8 mouse cellular contexts compared by ENCODE assay signal in genomic region chr2:25355419-25356066, GRCm38 (mm10). TPM values are rescaled to one million over a fixed set of nuclear protein-coding genes. Genes with fewer than 3 reads are reported as not detected.
DNase-seq lines count a peak whose midpoint lies in the region; ATAC-seq lines count a peak whose summit lies in the region.

No protein-coding gene starts in this region.

- ATAC-seq in kidney, embryonic 15.5 days (replicated peaks; ENCODE audit: low FRiP score) = no peak; the same call in 1 of the 2 replicates
- peak; percentile 14; the same call in 1 of the 2 replicates for ATAC-seq in hindbrain, embryonic 15.5 days (ENCODE audit: low FRiP score, low read depth)
- peak; percentile 21 for ATAC-seq in midbrain, embryonic 15.5 days (replicated peaks)

- no peaks in the 10 kb centered on the region for H3K9me3 ChIP-seq in kidney, embryonic 15.5 days (replicated peaks)
- no peaks in the 10 kb centered on the region for H3K9me3 ChIP-seq in embryonic facial prominence, embryonic 10.5 days
- H3K9me3 ChIP-seq in hindbrain, embryonic 15.5 days = no peaks in the 10 kb centered on the region
- H3K9me3 ChIP-seq in midbrain, embryonic 15.5 days = no peaks in the 10 kb centered on the region

- H3K27ac ChIP-seq in kidney, embryonic 15.5 days = no peak overlapping the region
- H3K27ac ChIP-seq in embryonic facial prominence, embryonic 10.5 days (replicated peaks) = peak overlapping the region; percentile 55; the same call in 1 of the 2 replicates
- H3K27ac ChIP-seq in hindbrain, embryonic 15.5 days (replicated peaks) = no peak overlapping the region
- H3K27ac ChIP-seq in midbrain, embryonic 15.5 days = no peak overlapping the region

- WGBS in kidney, embryonic 15.5 days = 36% methylated on average over 18 of the region's 18 CpGs
- WGBS in embryonic facial prominence, embryonic 10.5 days = 41% methylated on average over 18 of the region's 18 CpGs
- WGBS in hindbrain, embryonic 15.5 days = 38% methylated on average over 18 of the region's 18 CpGs
- WGBS in midbrain, embryonic 15.5 days = 43% methylated on average over 18 of the region's 18 CpGs

- intact Hi-C loops in gastrocnemius, postnatal 36 days (cut with DNase I) = no loop called here

- peak overlapping the region; percentile 92 for H3K4me2 ChIP-seq in kidney, embryonic 15.5 days
- H3K4me2 ChIP-seq in hindbrain, embryonic 15.5 days = peak overlapping the region; percentile 98
- H3K4me2 ChIP-seq in midbrain, embryonic 15.5 days = peak overlapping the region; percentile 74

- H3K4me1 ChIP-seq in kidney, embryonic 15.5 days = peaks cover 23% of the 10 kb centered on the region
- H3K4me1 ChIP-seq in embryonic facial prominence, embryonic 10.5 days = peaks cover 23% of the 10 kb centered on the region
- H3K4me1 ChIP-seq in hindbrain, embryonic 15.5 days (replicated peaks) = peaks cover 24% of the 10 kb centered on the region
- peaks cover 25% of the 10 kb centered on the region for H3K4me1 ChIP-seq in midbrain, embryonic 15.5 days

- no peak for DNase-seq in kidney, adult 8-10 months
- DNase-seq in embryonic facial prominence, embryonic 10.5 days (ENCODE audit: low spot score) = peak; percentile 11
- no peak for DNase-seq in urinary bladder, postnatal 25 days (ENCODE audit: low spot score)
- no peak for DNase-seq in gastrocnemius, postnatal 36 days
- DNase-seq in spleen, postnatal 4 days (ENCODE audit: low spot score in 2 of 2) = no peak

- no peaks in the 10 kb centered on the region for H3K27me3 ChIP-seq in kidney, embryonic 15.5 days
- H3K27me3 ChIP-seq in embryonic facial prominence, embryonic 10.5 days (replicated peaks; ENCODE audit: low read depth, poor library complexity, severe bottlenecking) = no peaks in the 10 kb centered on the region
- H3K27me3 ChIP-seq in hindbrain, embryonic 15.5 days = no peaks in the 10 kb centered on the region
- no peaks in the 10 kb centered on the region for H3K27me3 ChIP-seq in midbrain, embryonic 15.5 days (replicated peaks)

- H3K36me3 ChIP-seq in kidney, embryonic 15.5 days = peaks cover 28% of the 10 kb centered on the region
- H3K36me3 ChIP-seq in embryonic facial prominence, embryonic 10.5 days (replicated peaks) = peaks cover 38% of the 10 kb centered on the region
- H3K36me3 ChIP-seq in hindbrain, embryonic 15.5 days = peaks cover 22% of the 10 kb centered on the region
- H3K36me3 ChIP-seq in midbrain, embryonic 15.5 days (replicated peaks) = peaks cover 13% of the 10 kb centered on the region

- H3K4me3 ChIP-seq in kidney, embryonic 15.5 days (replicated peaks) = peak overlapping the region; percentile 61
- H3K4me3 ChIP-seq in embryonic facial prominence, embryonic 10.5 days = peak overlapping the region; percentile 70
- peak overlapping the region; percentile 50 for H3K4me3 ChIP-seq in hindbrain, embryonic 15.5 days
- H3K4me3 ChIP-seq in midbrain, embryonic 15.5 days = peak overlapping the region; percentile 50

- H3K9ac ChIP-seq in kidney, embryonic 15.5 days = peak overlapping the region; percentile 51
- peak overlapping the region; percentile 65 for H3K9ac ChIP-seq in hindbrain, embryonic 15.5 days
- H3K9ac ChIP-seq in midbrain, embryonic 15.5 days = peak overlapping the region; percentile 4; the same call in 1 of the 2 replicates

RNA-seq across cellular contexts. Expression of gene Dpp7, which starts 0.6 kb away (rescaled TPM):
- 23.4 TPM in 2 replicates for polyA plus RNA-seq in kidney, embryonic 15.5 days (2015; fragmentation: Nextera tagmentation; extraction: Ambion mirVana)
- 17.0 and 18.0 TPM in 2 replicates for polyA plus RNA-seq in embryonic facial prominence, embryonic 10.5 days (2016; fragmentation: Nextera tagmentation; extraction: Ambion mirVana)
- polyA plus RNA-seq in hindbrain, embryonic 15.5 days (2015; fragmentation: Nextera tagmentation; extraction: Ambion mirVana) = 24.4 and 24.9 TPM in 2 replicates
- polyA plus RNA-seq in midbrain, embryonic 15.5 days (2015; fragmentation: Nextera tagmentation; extraction: Ambion mirVana) = 23.8 and 25.8 TPM in 2 replicates
- total RNA-seq in gastrocnemius, postnatal 36 days (2021) = 10 to 100 TPM in 1 of 2 experiments, 1 to 10 TPM in 1; 8.7 to 11.9 TPM

RNA-seq across cellular contexts. Expression of gene Uap1l1, which starts 9.9 kb away (rescaled TPM):
- polyA plus RNA-seq in kidney, embryonic 15.5 days (2015; fragmentation: Nextera tagmentation; extraction: Ambion mirVana) = 24.9 and 27.3 TPM in 2 replicates
- polyA plus RNA-seq in embryonic facial prominence, embryonic 10.5 days (2016; fragmentation: Nextera tagmentation; extraction: Ambion mirVana) = 8.5 and 11.4 TPM in 2 replicates
- polyA plus RNA-seq in hindbrain, embryonic 15.5 days (2015; fragmentation: Nextera tagmentation; extraction: Ambion mirVana) = 5.1 and 6.4 TPM in 2 replicates
- 5.6 and 5.9 TPM in 2 replicates for polyA plus RNA-seq in midbrain, embryonic 15.5 days (2015; fragmentation: Nextera tagmentation; extraction: Ambion mirVana)
- 1 to 10 TPM; 2.2 to 3.4 TPM for total RNA-seq in gastrocnemius, postnatal 36 days (2021)

RNA-seq across cellular contexts. Expression of gene Sapcd2, which starts 16.6 kb away (rescaled TPM):
- polyA plus RNA-seq in kidney, embryonic 15.5 days (2015; fragmentation: Nextera tagmentation; extraction: Ambion mirVana) = 40.4 and 42.7 TPM in 2 replicates
- 73.6 and 74.6 TPM in 2 replicates for polyA plus RNA-seq in embryonic facial prominence, embryonic 10.5 days (2016; fragmentation: Nextera tagmentation; extraction: Ambion mirVana)
- polyA plus RNA-seq in hindbrain, embryonic 15.5 days (2015; fragmentation: Nextera tagmentation; extraction: Ambion mirVana) = 11.8 and 13.8 TPM in 2 replicates
- 11.1 and 14.7 TPM in 2 replicates for polyA plus RNA-seq in midbrain, embryonic 15.5 days (2015; fragmentation: Nextera tagmentation; extraction: Ambion mirVana)
- under 1 TPM; 0.10 to 0.26 TPM for total RNA-seq in gastrocnemius, postnatal 36 days (2021)

RNA-seq across cellular contexts. Expression of gene Man1b1, which starts 23.4 kb away (rescaled TPM):
- polyA plus RNA-seq in kidney, embryonic 15.5 days (2015; fragmentation: Nextera tagmentation; extraction: Ambion mirVana) = 50.5 and 53.2 TPM in 2 replicates
- polyA plus RNA-seq in embryonic facial prominence, embryonic 10.5 days (2016; fragmentation: Nextera tagmentation; extraction: Ambion mirVana) = 50.4 and 51.9 TPM in 2 replicates
- polyA plus RNA-seq in hindbrain, embryonic 15.5 days (2015; fragmentation: Nextera tagmentation; extraction: Ambion mirVana) = 43.6 and 45.2 TPM in 2 replicates
- polyA plus RNA-seq in midbrain, embryonic 15.5 days (2015; fragmentation: Nextera tagmentation; extraction: Ambion mirVana) = 44.3 and 50.3 TPM in 2 replicates
- total RNA-seq in gastrocnemius, postnatal 36 days (2021) = 10 to 100 TPM; 11.9 to 15.0 TPM

RNA-seq across cellular contexts. Expression of gene Grin1, which starts 36.6 kb away (rescaled TPM):
- 0.53 and 0.71 TPM in 2 replicates for polyA plus RNA-seq in kidney, embryonic 15.5 days (2015; fragmentation: Nextera tagmentation; extraction: Ambion mirVana)
- polyA plus RNA-seq in embryonic facial prominence, embryonic 10.5 days (2016; fragmentation: Nextera tagmentation; extraction: Ambion mirVana) = 0.89 and 1.4 TPM in 2 replicates
- polyA plus RNA-seq in hindbrain, embryonic 15.5 days (2015; fragmentation: Nextera tagmentation; extraction: Ambion mirVana) = 58.4 and 61.3 TPM in 2 replicates
- 49.1 and 51.5 TPM in 2 replicates for polyA plus RNA-seq in midbrain, embryonic 15.5 days (2015; fragmentation: Nextera tagmentation; extraction: Ambion mirVana)
- not detected for total RNA-seq in gastrocnemius, postnatal 36 days (2021)

Comparison
In these comparisons a context has a peak if more than half of its experiments do, and no peak if none do; other contexts are left out.
1. H3K9ac ChIP-seq: peak in every context shown above with its lines; median percentile 65 in hindbrain, embryonic 15.5 days; 51 in kidney, embryonic 15.5 days; 4 in midbrain, embryonic 15.5 days.